Mouse (Mus musculus) brain, embryonic 14.5 days (tissue): Measurements from ENCODE around the gene Lyg1.

Experiments used
- CTCF ChIP-seq: fragments of 200-500 bp; IDR thresholded peaks from 2 replicates; pipeline ENCODE4 v1.5.1; 2012; ENCODE audit warnings: inconsistent platforms, mild to moderate bottlenecking, moderate library complexity, borderline replicate concordance; ENCODE audit not compliant: insufficient read depth, insufficient read length; ENCODE audit errors: extremely low read depth
- POLR2A ChIP-seq: fragments of 200-500 bp; IDR thresholded peaks from 2 replicates; pipeline ENCODE4 v1.6.1; 2012; ENCODE audit warnings: mild to moderate bottlenecking, inconsistent platforms, borderline replicate concordance; ENCODE audit not compliant: poor library complexity, insufficient read depth, insufficient read length, severe bottlenecking; ENCODE audit errors: extremely low read depth

- TF ChIP-seq CTCF (no peak), POLR2A (no peak)
These were observed 2.3 kb downstream of the Lyg1 start for GRCm38 (mm10) chr1:37955251-37955650.
